Mouse (Mus musculus): ENCODE results near the gene Myo16.

Myo16 gene

GRCm38 (mm10) chr8:10638871-10639270 lies 485.2 kb downstream of the Myo16 start:
- DNase-seq: no peak

GRCm38 (mm10) chr8:10640176-10640810 lies 486.6 kb downstream of the Myo16 start:
- DNase-seq: no peak

- no peak for DNase-seq
Observed at GRCm38 (mm10) chr8:10640859-10641258, 487.1 kb downstream of the Myo16 start.

- no peak for DNase-seq
Observed at GRCm38 (mm10) chr8:10641343-10641742, 487.6 kb downstream of the Myo16 start.

GRCm38 (mm10) chr8:10643244-10643643 lies 489.5 kb downstream of the Myo16 start:
- no peak for DNase-seq

GRCm38 (mm10) chr8:10644481-10644880 lies 490.8 kb downstream of the Myo16 start:
- DNase-seq: no peak

GRCm38 (mm10) chr8:10645740-10646139 lies 492.0 kb downstream of the Myo16 start:
- DNase-seq: no peak

- no peak for DNase-seq
Observed at GRCm38 (mm10) chr8:10646485-10646884, 492.8 kb downstream of the Myo16 start.

GRCm38 (mm10) chr8:10651546-10652315 lies 498.0 kb downstream of the Myo16 start:
- DNase-seq: no peak

- no peak for DNase-seq
Observed at GRCm38 (mm10) chr8:10653282-10653681, 499.6 kb downstream of the Myo16 start.

- DNase-seq: no peak
Observed at GRCm38 (mm10) chr8:10654922-10655518, 501.3 kb downstream of the Myo16 start.

- DNase-seq: no peak
Observed at GRCm38 (mm10) chr8:10663770-10664470, 510.2 kb downstream of the Myo16 start.

GRCm38 (mm10) chr8:10664861-10665543 lies 511.3 kb downstream of the Myo16 start:
- DNase-seq: no peak

GRCm38 (mm10) chr8:10665821-10666283 lies 512.1 kb downstream of the Myo16 start:
- DNase-seq: no peak

GRCm38 (mm10) chr8:10671862-10672548 lies 518.3 kb downstream of the Myo16 start:
- DNase-seq: no peak

GRCm38 (mm10) chr8:10677840-10678410 lies 524.2 kb downstream of the Myo16 start:
- no peak for DNase-seq

GRCm38 (mm10) chr8:10681926-10682325 lies 528.2 kb downstream of the Myo16 start:
- no peak for DNase-seq

- DNase-seq: no peak
Observed at GRCm38 (mm10) chr8:10683088-10683487, 529.4 kb downstream of the Myo16 start.
